Mouse (Mus musculus) neural tube, embryonic 15.5 days (tissue): ENCODE data around the gene Capn11. TPM values are rescaled to one million over a fixed set of nuclear protein-coding genes. Genes with fewer than 3 reads are reported as not detected.

Source experiments
- ATAC-seq: fragments of 200-750 bp; cut with Nextera tagmentation; 2 replicates; pipeline ENCODE4 v1.8.0; 2017; ENCODE audit warnings: mild to moderate bottlenecking, moderate TSS enrichment, moderate library complexity; ENCODE audit not compliant: low FRiP score
- H3K27ac ChIP-seq: fragments of 300-500 bp; sonication (generic); replicated peaks from 2 replicates; pipeline ENCODE4 v1.5.1; 2015; ENCODE audit warnings: mild to moderate bottlenecking, inconsistent platforms
- H3K27me3 ChIP-seq: fragments of 300-500 bp; sonication (generic); replicated peaks from 2 replicates; pipeline ENCODE4 v1.6.1; 2015; ENCODE audit warnings: inconsistent platforms
- H3K36me3 ChIP-seq: fragments of 300-500 bp; sonication (generic); 2 replicates; pipeline ENCODE4 v1.6.1; 2015; ENCODE audit warnings: inconsistent platforms
- H3K4me1 ChIP-seq: fragments of 300-500 bp; sonication (generic); 2 replicates; pipeline ENCODE4 v1.6.1; 2015; ENCODE audit warnings: inconsistent platforms
- H3K4me2 ChIP-seq: fragments of 300-500 bp; sonication (generic); 2 replicates; pipeline ENCODE4 v1.6.1; 2015; ENCODE audit warnings: inconsistent platforms, mild to moderate bottlenecking, moderate library complexity
- H3K4me3 ChIP-seq: fragments of 300-500 bp; sonication (generic); replicated peaks from 2 replicates; pipeline ENCODE4 v1.5.1; 2015; ENCODE audit warnings: mild to moderate bottlenecking, inconsistent platforms
- H3K9ac ChIP-seq: fragments of 300-500 bp; sonication (generic); replicated peaks from 2 replicates; pipeline ENCODE4 v1.6.1; 2015; ENCODE audit warnings: mild to moderate bottlenecking, inconsistent platforms
- H3K9me3 ChIP-seq: fragments of 300-500 bp; sonication (generic); replicated peaks from 2 replicates; pipeline ENCODE4 v1.6.1; 2016; ENCODE audit warnings: inconsistent platforms
- WGBS: fragments of 180-500 bp; shearing (Covaris S2); methylation state at CpG from one replicate; pipeline ENCODE4 v1.1.7; 2015; ENCODE audit warnings: mixed read lengths; 5-methylcytosine and 5-hydroxymethylcytosine counted together
- polyA plus RNA-seq: library from polyadenylated mRNA; unstranded; fragments of >200 nt; fragmentation: Nextera tagmentation; extraction: Ambion mirVana; gene quantifications from 2 replicates; pipeline ENCODE4 v1.2.1, GENCODE M21; 2015

The Capn11 gene
- polyA plus RNA-seq, 1 experiment from 2014 or later, result 1.2 TPM

GRCm38 (mm10) chr17:45644185-45644584, 14.9 kb downstream of the Capn11 start:
- WGBS, result 98% methylated on average over 4 of the region's 4 CpGs
- ATAC-seq, result no peak
- no peaks in the 10 kb centered on the region for H3K9me3 ChIP-seq
- H3K4me3 ChIP-seq, result no peak overlapping the region
- H3K27me3 ChIP-seq, result no peaks in the 10 kb centered on the region
- H3K4me2 ChIP-seq, result no peak overlapping the region
- no peak overlapping the region for H3K9ac ChIP-seq
- H3K27ac ChIP-seq, result no peak overlapping the region
- H3K36me3 ChIP-seq, result no peaks in the 10 kb centered on the region
- H3K4me1 ChIP-seq, result 0 out of 2 replicates have a peak, but pooled peaks cover 4% of the 10 kb centered on the region

- H3K27ac ChIP-seq, result no peak overlapping the region
- no peak overlapping the region for H3K4me3 ChIP-seq
- no peak for ATAC-seq
- H3K4me2 ChIP-seq, result no peak overlapping the region
- 26% methylated on average over 12 of the region's 12 CpGs for WGBS
- H3K36me3 ChIP-seq, result no peaks in the 10 kb centered on the region
- H3K9me3 ChIP-seq, result no peaks in the 10 kb centered on the region
- no peak overlapping the region for H3K9ac ChIP-seq
- H3K27me3 ChIP-seq, result no peaks in the 10 kb centered on the region
- 0 out of 2 replicates have a peak, but pooled peaks cover 4% of the 10 kb centered on the region for H3K4me1 ChIP-seq
Measured at GRCm38 (mm10) chr17:45642701-45643100, 16.4 kb downstream of the Capn11 start.

- Histone ChIP-seq H3K9ac (no peak overlapping the region), H3K27ac (no peak overlapping the region), H3K9me3 (no peaks in the 10 kb centered on the region), H3K27me3 (no peaks in the 10 kb centered on the region), H3K36me3 (no peaks in the 10 kb centered on the region), H3K4me1 (0 out of 2 replicates have a peak, but pooled peaks cover 4% of the 10 kb centered on the region), H3K4me3 (no peak overlapping the region), H3K4me2 (no peak overlapping the region)
- WGBS, result 91% methylated on average over 8 of the region's 8 CpGs
- no peak for ATAC-seq
Measured at GRCm38 (mm10) chr17:45641981-45642380, 17.1 kb downstream of the Capn11 start.

GRCm38 (mm10) chr17:45638596-45639295, 20.4 kb downstream of the Capn11 start:
- no peak for ATAC-seq

GRCm38 (mm10) chr17:45634033-45634432, 25.1 kb downstream of the Capn11 start:
- Histone ChIP-seq H3K27me3 (no peaks in the 10 kb centered on the region; the same call in 1 of the 2 replicates), H3K4me3 (no peak overlapping the region), H3K9ac (no peak overlapping the region), H3K36me3 (no peaks in the 10 kb centered on the region), H3K4me1 (peaks cover 12% of the 10 kb centered on the region), H3K4me2 (no peak overlapping the region), H3K9me3 (no peaks in the 10 kb centered on the region), H3K27ac (no peak overlapping the region)
- no peak for ATAC-seq
- 88% methylated on average over 5 of the region's 5 CpGs for WGBS

More at GRCm38 (mm10) chr17:45638596-45639295, 20.4 kb downstream of the Capn11 start:
- H3K36me3 ChIP-seq, result no peaks in the 10 kb centered on the region
- no peaks in the 10 kb centered on the region for H3K9me3 ChIP-seq
- no peak overlapping the region for H3K27ac ChIP-seq
- H3K9ac ChIP-seq, result no peak overlapping the region
- no peaks in the 10 kb centered on the region for H3K27me3 ChIP-seq
- 78% methylated on average over 16 of the region's 16 CpGs for WGBS
- no peak overlapping the region for H3K4me3 ChIP-seq
- no peak overlapping the region for H3K4me2 ChIP-seq
- H3K4me1 ChIP-seq, result 0 out of 2 replicates have a peak, but pooled peaks cover 4% of the 10 kb centered on the region

- H3K27ac ChIP-seq, result no peak overlapping the region
- H3K36me3 ChIP-seq, result no peaks in the 10 kb centered on the region
- no peak for ATAC-seq
- no peak overlapping the region for H3K4me2 ChIP-seq
- H3K9me3 ChIP-seq, result no peaks in the 10 kb centered on the region
- H3K9ac ChIP-seq, result no peak overlapping the region
- H3K4me1 ChIP-seq, result peaks cover 12% of the 10 kb centered on the region
- WGBS, result 78% methylated on average over 6 of the region's 6 CpGs
- no peak overlapping the region for H3K4me3 ChIP-seq
- H3K27me3 ChIP-seq, result no peaks in the 10 kb centered on the region; the same call in 1 of the 2 replicates
Measured at GRCm38 (mm10) chr17:45631940-45632339, 27.2 kb downstream of the Capn11 start.

- H3K4me2 ChIP-seq, result peak overlapping the region; percentile 82
- 53% methylated on average over 3 of the region's 3 CpGs for WGBS
- H3K27me3 ChIP-seq, result no peaks in the 10 kb centered on the region; the same call in 1 of the 2 replicates
- H3K4me3 ChIP-seq, result peak overlapping the region; percentile 42
- H3K27ac ChIP-seq, result peak overlapping the region; percentile 85; the same call in 1 of the 2 replicates
- peaks cover 16% of the 10 kb centered on the region for H3K4me1 ChIP-seq
- H3K9ac ChIP-seq, result no peak overlapping the region
- no peaks in the 10 kb centered on the region for H3K9me3 ChIP-seq
- ATAC-seq, result 0 out of 2 replicates have a peak, but pooled peaks have one; percentile 4
- H3K36me3 ChIP-seq, result no peaks in the 10 kb centered on the region
Measured at GRCm38 (mm10) chr17:45630992-45631391, 28.1 kb downstream of the Capn11 start.

- Histone ChIP-seq H3K4me1 (peaks cover 16% of the 10 kb centered on the region), H3K4me3 (peak overlapping the region; percentile 42), H3K27me3 (no peaks in the 10 kb centered on the region; the same call in 1 of the 2 replicates), H3K9ac (peak overlapping the region; percentile 62), H3K36me3 (no peaks in the 10 kb centered on the region), H3K9me3 (no peaks in the 10 kb centered on the region), H3K27ac (peak overlapping the region; percentile 85), H3K4me2 (peak overlapping the region; percentile 82)
- peak; percentile 90 for ATAC-seq
- WGBS, result 3% methylated on average over 34 of the region's 34 CpGs
Measured at GRCm38 (mm10) chr17:45629861-45630694, 29.0 kb downstream of the Capn11 start.

GRCm38 (mm10) chr17:45628885-45629855, 30.0 kb downstream of the Capn11 start:
- Histone ChIP-seq H3K9me3 (no peaks in the 10 kb centered on the region), H3K9ac (peak overlapping the region; percentile 62; the same call in 1 of the 2 replicates), H3K4me2 (peak overlapping the region; percentile 82), H3K27ac (peak overlapping the region; percentile 85), H3K27me3 (no peaks in the 10 kb centered on the region; the same call in 1 of the 2 replicates), H3K4me1 (peaks cover 16% of the 10 kb centered on the region), H3K4me3 (peak overlapping the region; percentile 42), H3K36me3 (no peaks in the 10 kb centered on the region)
- 71% methylated on average over 13 of the region's 13 CpGs for WGBS
- ATAC-seq, result no peak

- ATAC-seq, result no peak
- H3K4me3 ChIP-seq, result no peak overlapping the region
- H3K27ac ChIP-seq, result no peak overlapping the region
- H3K4me2 ChIP-seq, result no peak overlapping the region
- 45% methylated on average over 3 of the region's 3 CpGs for WGBS
- no peaks in the 10 kb centered on the region; the same call in 1 of the 2 replicates for H3K27me3 ChIP-seq
- H3K4me1 ChIP-seq, result peaks cover 16% of the 10 kb centered on the region
- H3K36me3 ChIP-seq, result no peaks in the 10 kb centered on the region
- no peak overlapping the region for H3K9ac ChIP-seq
- H3K9me3 ChIP-seq, result no peaks in the 10 kb centered on the region
Measured at GRCm38 (mm10) chr17:45628160-45628559, 31.0 kb downstream of the Capn11 start.
